Mouse (Mus musculus): ENCODE results near the gene Gpa33. TPM values are rescaled to one million over a fixed set of nuclear protein-coding genes. Genes with fewer than 3 reads are reported as not detected.

The Gpa33 gene
- total RNA-seq, 2 experiments from 2014 or later, result not detected

GRCm38 (mm10) chr1:166214181-166214580, 84.1 kb downstream of the Gpa33 start:
- intact Hi-C loops (cut with DNase I), result no loop called here
- no peak for DNase-seq (ENCODE audit: low spot score in 2 of 2)

Other genes with a start within 250 kb of the Gpa33 start
- 10 to 100 TPM; 11.3 to 22.7 TPM for gene Pou2f1, start 127.6 kb upstream of the Gpa33 start, total RNA-seq (2021)
- gene Dusp27, start 2.3 kb upstream of the Gpa33 start, total RNA-seq (2021), result under 1 TPM; 0.16 to 0.17 TPM
- gene Mael, start 108.5 kb downstream of the Gpa33 start, total RNA-seq (2021), result under 1 TPM in 1 of 2 experiments, not detected in 1; 0.52 TPM
- gene Ildr2, start 123.9 kb downstream of the Gpa33 start, total RNA-seq (2021), result 100 to 1,000 TPM; 104 to 110 TPM
- 10 to 100 TPM; 30.6 to 36.6 TPM for gene Tada1, start 248.9 kb downstream of the Gpa33 start, total RNA-seq (2021)

Data from left cerebral cortex, postnatal 36 days (tissue).